Mouse (Mus musculus) forebrain, postnatal 0 days (tissue): Measurements from ENCODE around the gene Tmed2. TPM values are rescaled to one million over a fixed set of nuclear protein-coding genes. Genes with fewer than 3 reads are reported as not detected.
"Not testable (repeated sequence)": the region's sequence is repeated elsewhere in the genome, so short reads cannot be mapped to it uniquely, and the experiment has no call there.

Source experiments
- ATAC-seq: fragments of 200-750 bp; cut with Nextera tagmentation; 2 replicates; pipeline ENCODE4 v1.8.0; 2017; ENCODE audit warnings: mild to moderate bottlenecking, moderate library complexity
- DNase-seq: peaks from one replicate; pipeline ENCODE4 v3.0.0-alpha.2; 2015
- H3K27ac ChIP-seq: fragments of 300-500 bp; sonication (generic); 2 replicates; pipeline ENCODE4 v1.5.1; 2014; ENCODE audit warnings: low read depth, mild to moderate bottlenecking, antibody characterized with exemption, low read length, moderate library complexity, mixed read lengths
- H3K27me3 ChIP-seq: fragments of 300-500 bp; sonication (generic); 2 replicates; pipeline ENCODE4 v1.6.1; 2014; ENCODE audit warnings: mild to moderate bottlenecking, low read length, mixed read lengths; ENCODE audit not compliant: insufficient read depth
- H3K36me3 ChIP-seq: fragments of 300-500 bp; sonication (generic); 2 replicates; pipeline ENCODE4 v1.6.1; 2014; ENCODE audit warnings: mild to moderate bottlenecking, moderate library complexity; ENCODE audit not compliant: insufficient read depth
- H3K4me1 ChIP-seq: fragments of 300-500 bp; sonication (generic); 2 replicates; pipeline ENCODE4 v1.6.1; 2014; ENCODE audit warnings: antibody characterized with exemption; ENCODE audit not compliant: insufficient read depth
- H3K4me2 ChIP-seq: fragments of 300-500 bp; sonication (generic); 2 replicates; pipeline ENCODE4 v1.6.1; 2014; ENCODE audit warnings: low read depth, mild to moderate bottlenecking, moderate library complexity
- H3K4me3 ChIP-seq: fragments of 300-500 bp; sonication (generic); 2 replicates; pipeline ENCODE4 v1.5.1; 2014; ENCODE audit warnings: low read depth, low read length, mixed read lengths
- H3K9ac ChIP-seq: fragments of 300-500 bp; sonication (generic); 2 replicates; pipeline ENCODE4 v1.6.1; 2014; ENCODE audit warnings: mild to moderate bottlenecking
- H3K9me3 ChIP-seq: fragments of 300-500 bp; sonication (generic); 2 replicates; pipeline ENCODE4 v1.6.1; 2016; ENCODE audit warnings: low read length
- CTCF ChIP-seq: sonication (generic); IDR thresholded peaks from 2 replicates; pipeline ENCODE4 v1.5.1; 2016; ENCODE audit warnings: antibody characterized with exemption, control low read depth, low read depth
- WGBS: fragments of 180-500 bp; shearing (Covaris S2); extraction: QIAGEN DNeasy Blood & Tissue Kit; methylation state at CpG from one replicate; pipeline ENCODE4 v1.1.7; 2014; 5-methylcytosine and 5-hydroxymethylcytosine counted together
- polyA plus RNA-seq: library from polyadenylated mRNA; unstranded; fragments of >200 nt; fragmentation: Nextera tagmentation; extraction: Ambion mirVana; gene quantifications from 2 replicates; pipeline ENCODE4 v1.2.1, GENCODE M21; 2015
- total RNA-seq: library from RNA; depleted of rRNA; stranded (reverse); fragments of >200 nt; gene quantifications from 2 replicates; pipeline ENCODE4 v1.2.3, GENCODE M21; 2014

Gene Tmed2
- total and polyA plus RNA-seq, 2 experiments from 2014 or later, result 319 to 354 TPM

DNA sequence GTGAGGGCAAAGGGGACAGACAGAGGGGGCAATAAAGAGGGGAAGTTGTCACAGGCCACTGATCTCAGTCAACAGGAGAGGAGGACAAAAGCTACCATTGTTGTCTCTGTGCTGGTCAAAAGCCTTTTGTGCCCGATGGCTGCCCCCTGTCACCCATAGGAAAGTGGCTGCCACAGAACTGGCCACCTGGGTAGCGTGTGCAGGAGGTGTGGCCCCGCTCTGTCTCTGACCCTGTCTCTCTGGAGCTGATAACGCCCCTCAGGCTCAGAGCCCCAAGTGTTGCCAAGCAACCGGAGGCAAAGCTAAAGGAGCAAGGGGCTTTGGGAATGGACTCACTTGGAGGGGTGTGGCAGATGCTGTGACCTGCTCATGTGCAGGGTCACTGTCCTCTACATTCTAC lies 41.5 kb upstream of the Tmed2 start:
- no peak overlapping the region for H3K4me3 ChIP-seq
- H3K27me3 ChIP-seq, result no peaks in the 10 kb centered on the region
- no peak for TF ChIP-seq CTCF
- no peak overlapping the region for H3K9ac ChIP-seq
- no peak for DNase-seq
- no peak overlapping the region for H3K27ac ChIP-seq
- H3K4me2 ChIP-seq, result no peak overlapping the region
- H3K4me1 ChIP-seq, result no peaks in the 10 kb centered on the region
- H3K9me3 ChIP-seq, result no peaks in the 10 kb centered on the region
- H3K36me3 ChIP-seq, result peaks cover 21% of the 10 kb centered on the region
- no peak for ATAC-seq
- WGBS, result 28% methylated on average over 5 of the region's 5 CpGs

DNA sequence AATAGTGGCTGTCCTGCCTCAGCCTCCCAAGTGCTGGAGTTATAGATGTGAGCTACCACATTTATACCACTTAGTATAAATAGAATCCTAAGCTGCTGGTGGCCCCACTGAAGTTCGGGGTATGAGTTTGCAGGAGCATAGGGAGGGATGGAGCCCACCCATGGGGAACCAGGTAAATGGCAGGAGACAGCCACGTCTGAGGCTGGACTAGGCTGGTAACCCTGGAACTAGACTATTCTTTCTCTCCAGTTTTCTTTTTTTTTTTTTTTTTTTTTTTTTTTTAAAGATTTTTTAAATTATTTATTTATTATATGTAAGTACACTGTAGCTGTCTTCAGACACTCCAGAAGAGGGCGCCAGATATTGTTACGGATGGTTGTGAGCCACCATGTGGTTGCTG lies 40.5 kb upstream of the Tmed2 start:
- H3K9me3 ChIP-seq, H3K9ac ChIP-seq, H3K27me3 ChIP-seq, H3K4me2 ChIP-seq, ATAC-seq, H3K4me1 ChIP-seq, DNase-seq, H3K4me3 ChIP-seq, H3K27ac ChIP-seq: not testable (repeated sequence)
- 69% methylated on average over 2 of the region's 4 CpGs for WGBS
- H3K36me3 ChIP-seq, result peaks cover 16% of the 10 kb centered on the region

DNA sequence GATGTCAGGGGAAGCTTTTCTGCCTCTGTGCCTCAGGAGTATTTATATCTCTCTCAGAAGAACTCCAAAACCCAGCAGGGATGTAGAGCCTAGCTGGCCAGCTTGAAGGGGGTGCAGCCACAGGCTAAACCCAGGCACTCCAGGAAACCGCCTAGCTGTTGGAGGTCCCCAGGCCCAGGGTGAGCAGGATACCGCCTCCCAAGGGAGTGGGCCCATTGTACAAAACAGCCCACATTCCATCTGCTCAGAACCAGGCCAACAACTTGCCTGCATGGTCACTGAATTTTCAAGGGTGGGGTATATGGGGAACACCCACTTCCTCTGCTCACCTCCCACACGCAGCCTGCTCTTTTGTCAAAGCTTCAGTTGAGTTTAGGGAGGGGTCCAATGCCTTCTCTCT lies 39.9 kb upstream of the Tmed2 start:
- DNase-seq, result no peak

DNA sequence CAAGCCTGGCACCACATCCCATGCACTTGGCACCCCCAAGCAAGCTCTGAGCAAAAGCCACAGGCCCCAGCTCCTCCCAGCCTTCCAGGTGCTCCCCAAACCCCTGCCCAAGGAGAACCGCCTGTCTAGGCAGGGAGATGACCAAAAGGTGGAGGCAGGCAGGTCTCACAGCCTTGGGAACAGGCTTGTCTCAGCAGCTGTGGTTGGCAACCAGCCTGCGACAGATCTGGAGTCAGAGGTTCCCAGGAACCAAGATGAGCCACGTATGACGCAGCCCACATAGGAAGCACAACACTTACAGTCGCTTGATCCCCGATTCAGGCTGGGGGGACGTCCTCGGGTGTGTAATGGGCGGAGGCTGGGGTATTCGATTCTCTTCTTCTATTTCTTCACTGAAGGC lies 39.0 kb upstream of the Tmed2 start:
- H3K9me3 ChIP-seq, result no peaks in the 10 kb centered on the region
- H3K4me3 ChIP-seq, result no peak overlapping the region
- no peak for TF ChIP-seq CTCF
- H3K27me3 ChIP-seq, result no peaks in the 10 kb centered on the region
- 88% methylated on average over 10 of the region's 10 CpGs for WGBS
- DNase-seq (no peak), ATAC-seq (no peak)
- no peak overlapping the region for H3K4me2 ChIP-seq
- H3K4me1 ChIP-seq, result no peaks in the 10 kb centered on the region
- H3K36me3 ChIP-seq, result peaks cover 16% of the 10 kb centered on the region
- no peak overlapping the region for H3K27ac ChIP-seq
- no peak overlapping the region for H3K9ac ChIP-seq

More for the DNA sequence above, 39.9 kb upstream of the Tmed2 start:
- Histone ChIP-seq H3K27ac (no peak overlapping the region), H3K4me3 (no peak overlapping the region), H3K4me1 (no peaks in the 10 kb centered on the region), H3K36me3 (peaks cover 16% of the 10 kb centered on the region), H3K4me2 (no peak overlapping the region), H3K9me3 (no peaks in the 10 kb centered on the region), H3K9ac (no peak overlapping the region), H3K27me3 (no peaks in the 10 kb centered on the region)
- WGBS, result 93% methylated on average over 3 of the region's 3 CpGs
- ATAC-seq, result no peak
- TF ChIP-seq CTCF, result no peak

DNA sequence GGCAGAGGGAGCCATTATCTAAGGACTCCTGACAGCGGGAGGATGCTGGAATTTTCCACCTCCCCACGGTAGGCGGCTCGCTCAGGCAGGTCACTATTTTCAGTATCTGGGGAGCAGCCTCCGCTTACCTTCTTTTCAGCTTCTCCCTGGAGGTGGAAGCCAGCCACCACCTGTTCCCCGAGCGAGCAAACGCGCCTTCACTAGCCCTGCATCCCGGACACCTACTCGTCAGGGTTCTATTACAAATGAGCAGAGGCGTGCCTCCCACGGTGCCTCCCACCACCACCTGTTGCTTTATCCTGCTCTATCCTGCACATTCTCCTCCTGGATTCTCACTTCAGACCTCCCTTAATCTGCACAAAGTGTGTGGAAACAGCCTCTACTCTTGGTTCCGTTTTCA lies 36.8 kb upstream of the Tmed2 start:
- Histone ChIP-seq H3K9ac (no peak overlapping the region), H3K4me3 (no peak overlapping the region), H3K4me2 (no peak overlapping the region), H3K27me3 (no peaks in the 10 kb centered on the region), H3K27ac (no peak overlapping the region), H3K36me3 (peaks cover 16% of the 10 kb centered on the region), H3K4me1 (no peaks in the 10 kb centered on the region), H3K9me3 (no peaks in the 10 kb centered on the region)
- TF ChIP-seq CTCF, result no peak
- 72% methylated on average over 14 of the region's 14 CpGs for WGBS
- no peak for ATAC-seq
- DNase-seq, result no peak

DNA sequence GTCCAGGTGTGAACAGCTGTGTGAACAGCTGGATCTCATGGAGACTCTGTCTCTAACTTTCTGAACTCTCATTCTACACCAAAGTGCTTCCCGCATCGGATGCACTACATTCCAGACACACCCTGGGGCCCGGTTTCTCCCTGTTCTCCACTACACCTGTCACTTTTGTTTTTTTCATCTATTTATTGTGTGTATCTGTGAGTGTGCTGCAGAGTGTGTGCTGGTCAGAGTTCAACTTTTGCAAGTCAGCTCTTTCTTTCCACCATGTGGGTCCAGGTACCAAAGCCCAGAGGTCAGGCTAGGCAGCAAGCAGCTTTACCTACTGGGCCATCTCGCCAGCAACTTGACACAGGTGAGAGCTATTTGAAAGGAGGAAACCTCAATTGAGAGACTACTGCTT lies 35.3 kb upstream of the Tmed2 start:
- no peak overlapping the region for H3K4me3 ChIP-seq
- no peak overlapping the region for H3K9ac ChIP-seq
- H3K36me3 ChIP-seq, result peaks cover 16% of the 10 kb centered on the region
- H3K4me1 ChIP-seq, result no peaks in the 10 kb centered on the region
- H3K4me2 ChIP-seq, result no peak overlapping the region
- TF ChIP-seq CTCF, result no peak
- DNase-seq (no peak), ATAC-seq (no peak)
- H3K9me3 ChIP-seq, result no peaks in the 10 kb centered on the region
- no peaks in the 10 kb centered on the region for H3K27me3 ChIP-seq
- 94% methylated on average over 4 of the region's 4 CpGs for WGBS
- H3K27ac ChIP-seq, result no peak overlapping the region

DNA sequence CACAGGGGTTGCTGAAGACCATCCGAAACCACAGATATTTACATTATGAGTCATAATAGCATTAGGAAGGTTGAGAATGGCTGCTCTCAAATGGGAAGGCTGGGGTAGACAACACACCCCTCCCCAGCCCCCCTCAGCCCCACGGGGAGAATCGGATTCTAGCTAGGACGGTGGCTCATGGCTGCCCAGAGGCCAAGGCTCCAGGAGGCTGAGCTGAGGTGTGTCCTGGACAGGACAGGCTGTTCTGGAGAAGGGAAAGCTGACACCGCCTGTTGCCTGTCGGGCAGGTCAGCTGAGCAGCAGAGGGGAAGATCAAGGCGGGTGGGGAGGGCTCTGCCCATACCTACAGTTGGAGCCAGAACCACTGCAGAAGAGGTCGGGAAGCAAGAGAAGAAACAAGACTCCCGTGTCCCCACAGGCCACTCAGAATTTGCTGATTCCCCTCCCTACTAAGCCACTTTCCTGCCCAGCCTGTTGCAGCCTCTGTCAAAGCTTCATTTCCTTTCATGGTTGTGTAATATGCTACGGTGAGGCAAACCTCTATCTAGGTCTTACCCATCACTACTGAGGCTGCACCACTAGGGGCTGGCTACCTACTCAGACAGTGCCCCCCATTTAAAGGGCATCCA lies 33.6 kb upstream of the Tmed2 start:
- Histone ChIP-seq H3K27ac (no peak overlapping the region), H3K27me3 (no peaks in the 10 kb centered on the region), H3K4me1 (no peaks in the 10 kb centered on the region), H3K4me2 (no peak overlapping the region), H3K9me3 (no peaks in the 10 kb centered on the region), H3K36me3 (peaks cover 19% of the 10 kb centered on the region), H3K9ac (no peak overlapping the region), H3K4me3 (no peak overlapping the region)
- DNase-seq (no peak), ATAC-seq (no peak)
- no peak for TF ChIP-seq CTCF
- 87% methylated on average over 10 of the region's 10 CpGs for WGBS
